Mouse (Mus musculus) brain, embryonic 14.5 days (tissue): ENCODE data around the gene Shld2.

Experiments used
- CTCF ChIP-seq: fragments of 200-500 bp; IDR thresholded peaks from 2 replicates; pipeline ENCODE4 v1.5.1; 2012; ENCODE audit warnings: inconsistent platforms, mild to moderate bottlenecking, moderate library complexity, borderline replicate concordance; ENCODE audit not compliant: insufficient read depth, insufficient read length; ENCODE audit errors: extremely low read depth
- POLR2A ChIP-seq: fragments of 200-500 bp; IDR thresholded peaks from 2 replicates; pipeline ENCODE4 v1.6.1; 2012; ENCODE audit warnings: mild to moderate bottlenecking, inconsistent platforms, borderline replicate concordance; ENCODE audit not compliant: poor library complexity, insufficient read depth, insufficient read length, severe bottlenecking; ENCODE audit errors: extremely low read depth

DNA sequence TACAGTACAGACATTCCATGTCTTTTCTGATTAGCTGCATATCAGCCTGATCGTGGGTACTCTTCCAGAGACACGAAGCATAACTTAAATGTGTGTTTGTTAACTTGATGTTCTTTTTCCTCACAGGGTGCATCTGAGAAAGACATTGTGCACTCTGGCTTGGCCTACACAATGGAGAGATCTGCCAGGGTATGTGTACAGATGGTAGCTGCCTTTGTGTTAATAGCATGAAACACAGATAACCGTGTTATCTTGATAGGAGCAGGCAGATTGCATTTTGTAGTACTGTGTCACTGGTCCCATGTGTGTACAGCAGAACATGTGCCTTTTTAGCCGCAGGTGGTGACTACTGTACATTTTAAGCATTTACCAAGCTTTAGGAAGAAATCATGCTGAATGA, 31.7 kb upstream of the Shld2 start:
- TF ChIP-seq POLR2A (no peak), CTCF (no peak)
